Mouse (Mus musculus) midbrain, embryonic 13.5 days (tissue): ENCODE measurements around the gene Trh. TPM values are rescaled to one million over a fixed set of nuclear protein-coding genes. Genes with fewer than 3 reads are reported as not detected.

Source experiments
- ATAC-seq: fragments of 200-750 bp; cut with Nextera tagmentation; 2 replicates; pipeline ENCODE4 v1.8.0; 2017; ENCODE audit warnings: mild to moderate bottlenecking, moderate TSS enrichment, moderate library complexity
- H3K27ac ChIP-seq: fragments of 300-500 bp; sonication (generic); 2 replicates; pipeline ENCODE4 v1.5.1; 2015; ENCODE audit warnings: inconsistent platforms, mild to moderate bottlenecking, moderate library complexity
- H3K27me3 ChIP-seq: fragments of 300-500 bp; sonication (generic); 2 replicates; pipeline ENCODE4 v1.6.1; 2015; ENCODE audit warnings: mild to moderate bottlenecking, inconsistent platforms
- H3K36me3 ChIP-seq: fragments of 300-500 bp; sonication (generic); 2 replicates; pipeline ENCODE4 v1.6.1; 2015; ENCODE audit warnings: mild to moderate bottlenecking, inconsistent platforms
- H3K4me1 ChIP-seq: fragments of 300-500 bp; sonication (generic); replicated peaks from 2 replicates; pipeline ENCODE4 v1.6.1; 2015; ENCODE audit warnings: inconsistent platforms
- H3K4me2 ChIP-seq: fragments of 300-500 bp; sonication (generic); replicated peaks from 2 replicates; pipeline ENCODE4 v1.6.1; 2015; ENCODE audit warnings: moderate library complexity, mild to moderate bottlenecking, inconsistent platforms
- H3K4me3 ChIP-seq: fragments of 300-500 bp; sonication (generic); replicated peaks from 2 replicates; pipeline ENCODE4 v1.5.1; 2015; ENCODE audit warnings: mild to moderate bottlenecking, inconsistent platforms
- H3K9ac ChIP-seq: fragments of 300-500 bp; sonication (generic); replicated peaks from 2 replicates; pipeline ENCODE4 v1.6.1; 2015; ENCODE audit warnings: mild to moderate bottlenecking, inconsistent platforms
- H3K9me3 ChIP-seq: fragments of 300-500 bp; sonication (generic); 2 replicates; pipeline ENCODE4 v1.6.1; 2016; ENCODE audit warnings: mild to moderate bottlenecking, inconsistent platforms
- WGBS: fragments of 180-500 bp; shearing (Covaris S2); methylation state at CpG from one replicate; pipeline ENCODE4 v1.1.7; 2015; 5-methylcytosine and 5-hydroxymethylcytosine counted together
- polyA plus RNA-seq: library from polyadenylated mRNA; unstranded; fragments of >200 nt; fragmentation: Nextera tagmentation; extraction: Ambion mirVana; gene quantifications from 2 replicates; pipeline ENCODE4 v1.2.1, GENCODE M21; 2015

The Trh gene
- polyA plus RNA-seq, 1 experiment from 2014 or later, result 3.3 TPM

DNA sequence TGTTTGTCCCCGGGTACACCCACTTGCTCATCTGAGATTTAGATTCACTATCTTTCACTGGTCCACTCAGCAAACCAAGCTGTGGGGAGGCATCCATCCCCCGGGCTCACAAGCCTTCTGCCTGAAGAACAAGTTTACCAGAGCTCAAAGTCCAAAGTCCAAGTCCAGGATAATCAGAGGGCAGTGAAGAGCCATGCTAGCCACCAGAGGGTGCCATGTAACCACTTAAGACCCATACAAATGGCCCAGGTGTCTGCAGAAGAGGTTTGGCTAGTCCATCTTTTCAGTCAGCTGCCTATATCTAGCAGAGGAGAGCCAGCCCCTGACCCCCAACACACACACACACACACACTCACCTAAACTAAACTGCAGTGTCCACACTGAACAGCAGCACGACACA, 25.0 kb downstream of the Trh start:
- H3K36me3 ChIP-seq, result no peaks in the 10 kb centered on the region
- H3K27me3 ChIP-seq, result no peaks in the 10 kb centered on the region
- H3K9ac ChIP-seq, result no peak overlapping the region
- 0 out of 2 replicates have a peak, but pooled peaks have one; percentile 1 for ATAC-seq
- WGBS, result 51% methylated on average over 3 of the region's 3 CpGs
- H3K27ac ChIP-seq, result no peak overlapping the region
- no peak overlapping the region for H3K4me3 ChIP-seq
- H3K4me1 ChIP-seq, result 0 out of 2 replicates have a peak, but pooled peaks cover 2% of the 10 kb centered on the region
- H3K4me2 ChIP-seq, result no peak overlapping the region
- no peaks in the 10 kb centered on the region for H3K9me3 ChIP-seq

GRCm38 (mm10) chr6:92214773-92215449, 29.5 kb downstream of the Trh start, which contains the start of gene Rbsn:
TSS of gene Rbsn (minus strand) at chr6:92214925.
- WGBS, result 10% methylated on average over 35 of the region's 35 CpGs

DNA sequence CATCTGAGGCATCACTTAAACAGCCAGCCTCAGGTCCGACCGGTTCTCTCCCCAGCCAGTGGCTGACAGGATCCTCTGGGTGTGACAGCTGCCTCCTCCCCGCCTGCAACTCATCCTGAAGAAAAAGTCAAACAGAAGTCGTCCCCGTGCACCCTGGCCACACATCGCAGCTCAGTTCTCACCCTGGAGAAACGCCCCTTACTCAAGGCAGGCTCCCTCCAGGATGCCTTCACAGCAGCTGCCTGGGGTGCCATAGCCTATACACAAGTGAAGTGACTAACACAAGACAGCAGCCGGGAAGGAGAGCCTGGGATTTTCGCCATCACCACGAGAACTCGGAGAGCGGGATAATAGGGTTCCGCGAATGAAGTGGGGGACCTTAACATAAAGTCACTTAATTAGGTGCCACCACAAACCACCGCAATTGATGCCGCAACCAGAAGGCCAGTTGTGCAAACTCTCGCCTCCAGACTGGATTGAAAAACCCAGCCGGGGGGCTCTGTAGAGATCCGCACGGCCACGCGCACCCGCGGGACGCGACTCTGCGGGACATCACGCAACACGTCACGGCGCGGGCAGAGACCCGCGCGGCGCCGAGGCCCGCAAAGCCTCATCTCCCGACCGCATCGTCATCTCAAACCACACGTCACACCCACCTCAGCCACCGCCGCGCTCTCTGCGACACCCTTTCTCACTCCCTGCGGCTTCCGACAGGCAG, 30.2 kb downstream of the Trh start:
- no peaks in the 10 kb centered on the region for H3K9me3 ChIP-seq
- peaks cover 18% of the 10 kb centered on the region for H3K4me1 ChIP-seq
- under 1% methylated on average over 48 of the region's 48 CpGs for WGBS
- H3K27ac ChIP-seq, result peak overlapping the region; percentile 89
- ATAC-seq, result peak; percentile 84
- no peaks in the 10 kb centered on the region for H3K27me3 ChIP-seq
- peak overlapping the region; percentile 87 for H3K9ac ChIP-seq
- H3K4me2 ChIP-seq, result peak overlapping the region; percentile 96
- peak overlapping the region; percentile 95 for H3K4me3 ChIP-seq
- H3K36me3 ChIP-seq, result peaks cover 18% of the 10 kb centered on the region

More at GRCm38 (mm10) chr6:92214773-92215449, 29.5 kb downstream of the Trh start, which contains the start of gene Rbsn:
- Histone ChIP-seq H3K9me3 (no peaks in the 10 kb centered on the region), H3K27me3 (no peaks in the 10 kb centered on the region), H3K4me1 (peaks cover 18% of the 10 kb centered on the region), H3K9ac (peak within 1 kb of the TSS; percentile 87), H3K4me3 (peak within 1 kb of the TSS; percentile 95), H3K27ac (peak within 1 kb of the TSS; percentile 89), H3K36me3 (peaks cover 12% of the 10 kb centered on the region), H3K4me2 (peak within 1 kb of the TSS; percentile 96)
- peak; percentile 96 for ATAC-seq

DNA sequence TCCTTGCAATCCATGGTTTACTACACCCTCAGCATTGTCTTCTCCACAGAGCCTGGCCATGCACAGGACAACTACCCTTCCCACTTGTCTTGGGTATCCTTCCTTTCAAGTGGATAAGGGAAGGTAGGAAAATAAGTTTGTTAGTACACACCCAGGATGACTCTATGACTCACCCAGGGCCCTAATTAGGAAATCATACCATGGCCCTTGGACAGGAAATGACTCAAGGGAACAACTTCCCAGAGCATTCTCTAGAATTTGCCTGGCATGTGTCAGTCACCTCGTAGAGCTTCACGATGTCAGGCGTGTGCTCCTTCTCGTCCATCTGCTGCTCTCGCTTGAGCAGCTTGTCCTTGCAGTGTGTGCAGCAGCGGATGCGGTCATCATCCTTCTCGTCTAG, 45.0 kb downstream of the Trh start:
- Histone ChIP-seq H3K27me3 (no peaks in the 10 kb centered on the region), H3K4me3 (no peak overlapping the region), H3K27ac (no peak overlapping the region), H3K9ac (no peak overlapping the region), H3K9me3 (no peaks in the 10 kb centered on the region), H3K36me3 (peaks cover 75% of the 10 kb centered on the region), H3K4me1 (no peaks in the 10 kb centered on the region), H3K4me2 (no peak overlapping the region)
- 96% methylated on average over 8 of the region's 8 CpGs for WGBS
- ATAC-seq, result no peak

Other genes starting within 250 kb of the Trh start
- gene Nr2c2, start 153.3 kb downstream of the Trh start, polyA plus RNA-seq, result 22.0 and 23.9 TPM in 2 replicates
- 60.8 and 68.2 TPM in 2 replicates for gene Mrps25, start 60.6 kb downstream of the Trh start, polyA plus RNA-seq
- gene Rbsn, start 29.7 kb downstream of the Trh start, polyA plus RNA-seq, result 32.4 and 34.6 TPM in 2 replicates